Mouse (Mus musculus): ENCODE data around the gene Amd1.

Gene Amd1

DNA sequence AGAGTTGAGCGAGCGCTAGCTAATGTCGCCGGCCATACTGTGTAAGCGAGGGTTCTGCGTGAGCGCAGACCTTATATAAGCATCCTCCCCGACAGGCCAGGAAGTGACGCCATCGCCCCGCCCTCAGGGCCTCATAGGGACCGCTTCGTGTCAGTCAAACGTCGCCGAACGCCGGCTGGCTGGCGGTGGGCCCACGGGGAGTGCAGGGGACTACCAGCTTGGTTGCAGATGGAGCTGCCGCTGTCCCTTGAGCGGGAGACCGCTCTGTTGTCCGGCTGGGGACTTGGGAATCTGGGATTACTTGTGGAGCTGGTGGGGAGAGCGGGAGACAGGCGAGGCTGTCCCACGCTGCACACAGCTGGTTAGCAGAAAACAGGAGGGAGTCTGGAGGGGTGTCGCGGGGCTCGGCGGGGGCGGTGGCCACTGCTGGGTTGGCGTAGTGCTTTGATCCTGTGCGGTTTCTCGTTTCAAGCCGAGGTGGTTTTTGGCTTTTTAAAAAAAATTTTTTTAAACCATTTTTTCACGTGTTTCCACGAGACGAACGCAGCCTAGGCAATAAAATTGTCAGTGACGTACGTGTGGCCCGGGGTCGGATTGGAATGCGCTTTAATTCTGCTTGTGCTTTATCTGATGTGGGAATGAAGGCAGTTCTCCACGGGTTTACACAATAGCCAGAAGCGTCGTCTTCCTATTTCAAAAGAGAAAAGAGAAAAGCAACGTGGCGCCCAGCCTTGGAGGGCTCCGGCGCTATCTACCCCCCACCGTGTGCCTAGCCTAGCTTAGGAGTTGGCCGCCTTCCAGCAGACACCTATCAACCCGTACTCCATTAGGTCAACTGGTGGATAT, at the start of gene Amd1:
Amd1 (minus strand) TSS at position 47 of the 846 bp plus-strand sequence.
- DNase-seq (ENCODE audit: low read depth, low spot score) = peak; percentile 98

DNA sequence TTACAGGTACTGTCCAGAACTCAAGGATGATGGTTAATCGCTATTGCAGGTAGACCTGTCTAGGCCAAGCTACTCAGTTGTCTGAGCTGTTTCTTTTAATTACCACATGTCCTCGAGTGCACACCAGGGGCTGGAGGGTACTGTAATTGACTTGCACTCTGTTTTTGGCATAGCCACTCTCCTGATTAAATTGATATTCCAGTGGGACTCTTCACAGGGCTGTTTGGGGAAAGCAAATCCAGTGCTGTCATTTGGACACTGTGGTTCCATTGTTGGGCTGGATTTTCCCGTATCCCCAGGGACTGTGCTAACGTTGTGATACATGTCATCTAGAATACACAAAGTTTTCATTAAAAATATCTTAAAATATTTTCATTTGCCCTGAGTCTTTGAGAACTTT, 49.2 kb upstream of the Amd1 start:
- DNase-seq (ENCODE audit: low read depth, low spot score) = no peak

DNA sequence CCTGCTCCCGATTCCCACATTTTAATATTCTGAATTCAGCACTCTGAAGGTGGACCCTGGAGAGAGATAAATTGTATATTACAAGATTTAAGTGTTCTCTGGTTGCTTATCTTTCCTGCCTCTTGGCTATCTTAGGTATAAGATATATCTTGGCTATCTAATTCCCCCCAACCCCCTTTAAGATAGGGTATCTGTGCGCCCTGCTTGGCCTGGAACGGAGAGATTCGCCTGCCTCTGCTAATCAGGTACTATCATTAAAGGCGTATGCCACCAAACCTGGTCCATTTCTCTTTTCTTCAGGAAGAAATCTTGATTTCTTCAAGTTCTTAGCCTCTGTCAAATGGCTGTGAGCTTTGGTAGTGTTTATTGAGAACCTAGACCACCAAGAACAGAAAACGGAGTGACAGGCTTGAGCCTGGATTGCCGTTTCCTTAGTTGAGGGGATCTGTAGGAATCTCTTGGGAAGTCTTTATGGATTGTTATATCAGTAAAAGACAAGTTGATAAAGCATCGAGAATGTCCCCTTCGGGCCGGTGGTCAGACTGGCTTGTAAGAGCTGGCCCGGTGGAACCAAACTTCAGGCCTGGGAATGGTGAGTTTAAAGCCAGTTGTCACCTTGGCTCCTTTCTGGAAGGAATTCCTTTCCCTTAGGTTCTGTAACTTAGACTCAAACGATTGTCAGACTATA, 48.4 kb upstream of the Amd1 start:
- DNase-seq (ENCODE audit: low read depth, low spot score) = no peak

- DNase-seq (ENCODE audit: low read depth, low spot score) = no peak
Observed at GRCm38 (mm10) chr10:40349631-40350177, 47.7 kb upstream of the Amd1 start.

GRCm38 (mm10) chr10:40348566-40349536, 46.9 kb upstream of the Amd1 start:
- peak; percentile 100 for DNase-seq (ENCODE audit: low read depth, low spot score)

DNA sequence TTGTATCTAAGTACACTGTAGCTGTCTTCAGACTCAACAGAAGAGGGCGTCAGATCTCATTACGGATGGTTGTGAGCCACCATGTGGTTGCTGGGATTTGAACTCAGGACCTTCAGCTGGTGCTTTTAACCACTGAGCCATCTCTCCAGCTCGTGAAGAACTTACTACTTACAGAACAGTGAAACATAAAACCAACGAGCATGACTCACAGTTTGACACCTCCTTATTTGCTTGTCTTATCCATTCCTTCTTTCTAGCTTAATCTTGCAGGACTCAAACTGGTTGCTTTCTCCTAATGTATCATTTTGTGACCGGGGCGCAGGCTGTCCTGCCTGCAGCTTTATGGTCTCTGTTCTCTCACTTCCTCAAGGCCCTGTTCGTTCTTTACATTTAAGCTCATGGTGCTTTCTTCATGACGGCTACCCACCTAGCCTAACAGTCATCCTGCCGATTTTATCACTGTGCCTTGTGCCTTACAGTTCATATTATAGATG, 45.5 kb upstream of the Amd1 start:
- DNase-seq (ENCODE audit: low read depth, low spot score) = peak; percentile 18

- DNase-seq (ENCODE audit: low read depth, low spot score) = no peak
Observed at GRCm38 (mm10) chr10:40346776-40347403, 44.9 kb upstream of the Amd1 start.

GRCm38 (mm10) chr10:40342036-40342435, 40.0 kb upstream of the Amd1 start:
- DNase-seq (ENCODE audit: low read depth, low spot score) = no peak

GRCm38 (mm10) chr10:40339351-40339964, 37.5 kb upstream of the Amd1 start, which contains the start of gene Cdk19:
Gene Cdk19 (plus strand): TSS chr10:40339564.
- DNase-seq (ENCODE audit: low read depth, low spot score) = no peak

GRCm38 (mm10) chr10:40332864-40333263, 30.9 kb upstream of the Amd1 start:
- DNase-seq (ENCODE audit: low read depth, low spot score) = no peak

DNA sequence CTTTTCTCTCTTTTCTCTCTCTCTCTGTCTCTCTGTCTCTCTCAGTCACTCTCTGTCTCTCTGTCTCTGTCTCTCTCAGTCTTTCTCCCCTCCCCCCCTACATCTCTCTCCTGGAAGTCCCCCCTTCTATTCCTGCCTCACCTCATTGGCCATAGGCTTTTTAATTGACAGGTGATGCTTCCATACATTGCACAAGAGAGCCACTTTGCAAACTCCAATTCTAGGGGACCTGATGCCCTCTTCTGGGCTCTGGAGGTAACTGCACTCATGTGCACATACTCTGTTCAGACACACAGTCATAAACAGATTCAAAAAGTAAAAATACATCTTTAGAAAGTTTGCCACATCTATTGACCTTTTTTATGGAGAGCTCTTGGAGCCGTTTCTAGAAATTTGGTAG, 28.3 kb upstream of the Amd1 start:
- DNase-seq (ENCODE audit: low read depth, low spot score) = no peak

- no peak for DNase-seq (ENCODE audit: low read depth, low spot score)
Observed at GRCm38 (mm10) chr10:40328004-40328551, 26.1 kb upstream of the Amd1 start.

DNA sequence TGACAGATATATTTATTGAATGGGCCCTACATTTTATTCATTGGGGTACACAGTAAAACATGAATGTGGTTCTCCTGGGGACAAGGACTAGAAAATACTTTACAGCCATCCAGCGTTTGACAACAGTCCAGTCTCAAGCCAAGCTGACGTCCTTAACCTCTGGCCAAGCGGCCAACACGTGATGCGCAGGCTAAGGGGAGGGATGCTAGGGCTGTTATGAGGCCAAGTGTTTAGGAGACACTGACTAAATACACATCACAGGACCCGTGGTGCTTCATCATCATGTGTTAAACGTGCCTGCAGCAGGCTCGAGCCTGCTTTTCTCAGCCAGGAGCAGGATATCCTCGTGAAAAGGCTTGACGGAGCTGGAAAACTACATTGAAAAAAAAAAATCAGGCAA, 18.3 kb upstream of the Amd1 start:
- no peak for DNase-seq (ENCODE audit: low read depth, low spot score)

- DNase-seq (ENCODE audit: low read depth, low spot score) = no peak
Observed at GRCm38 (mm10) chr10:40316841-40317585, 15.0 kb upstream of the Amd1 start.

- no peak for DNase-seq (ENCODE audit: low read depth, low spot score)
Observed at GRCm38 (mm10) chr10:40312781-40313180, 10.8 kb upstream of the Amd1 start.

- DNase-seq (ENCODE audit: low read depth, low spot score) = peak; percentile 77
Observed at GRCm38 (mm10) chr10:40309884-40310635, 8.1 kb upstream of the Amd1 start.

- DNase-seq (ENCODE audit: low read depth, low spot score) = no peak
Observed at GRCm38 (mm10) chr10:40307826-40308583, 6.0 kb upstream of the Amd1 start.

GRCm38 (mm10) chr10:40305989-40306388, 4.0 kb upstream of the Amd1 start:
- DNase-seq (ENCODE audit: low read depth, low spot score) = peak; percentile 21
